Mouse (Mus musculus): ENCODE data around the gene Olfr201.
"Not testable (repeated sequence)": the region's sequence is repeated elsewhere in the genome, so short reads cannot be mapped to it uniquely, and the experiment has no call there.

Olfr201 gene

GRCm38 (mm10) chr16:59272532-59272931 lies at the start of gene Olfr201:
Olfr201 (minus strand) TSS chr16:59272632.
- DNase-seq (ENCODE audit: extremely low read depth, insufficient read length, low spot score) = not testable (repeated sequence)

DNA sequence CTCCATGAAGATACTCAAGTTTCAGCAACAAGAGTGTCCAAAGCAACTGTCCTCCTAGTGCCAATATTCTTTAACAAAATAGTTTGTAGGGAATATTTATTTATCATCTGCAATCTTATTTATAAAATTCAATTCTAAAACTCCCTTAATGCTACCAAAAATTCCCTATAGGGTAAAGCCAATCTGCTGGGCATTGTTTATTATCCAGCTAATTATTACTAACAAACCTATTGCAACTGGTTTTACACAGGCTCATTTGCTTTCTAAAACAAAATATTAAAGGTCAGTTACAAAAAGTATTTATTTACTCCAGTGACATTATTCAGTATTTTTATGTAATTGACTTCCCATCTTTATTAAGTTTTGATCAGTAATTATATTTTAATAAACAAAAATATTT lies 45.7 kb upstream of the Olfr201 start, which contains the start of gene Olfr204:
Olfr204 (minus strand) TSS at position 101 of the 400 bp plus-strand sequence.
- DNase-seq (ENCODE audit: extremely low read depth, insufficient read length, low spot score) = no peak

DNA sequence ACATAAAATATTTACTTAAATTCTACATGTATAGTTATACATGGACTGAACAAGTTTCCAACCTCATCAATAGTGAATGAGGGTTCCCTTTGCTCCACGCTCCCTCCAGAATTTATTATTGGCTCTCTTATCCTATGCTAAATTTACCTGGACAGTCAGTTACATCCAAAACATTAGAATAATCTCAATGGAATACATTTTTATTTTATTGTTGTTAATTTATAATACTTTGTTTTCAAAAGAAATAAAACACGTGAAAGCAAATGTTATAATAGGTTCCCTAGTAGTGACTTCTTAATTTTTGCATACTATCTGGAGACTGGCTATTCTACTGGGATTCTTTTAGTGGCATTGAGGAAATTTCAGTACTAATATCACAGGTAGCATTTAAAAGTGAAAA lies 26.1 kb upstream of the Olfr201 start, which contains the start of gene Olfr203:
Olfr203 (plus strand) TSS at position 301 of the 400 bp plus-strand sequence.
- DNase-seq (ENCODE audit: extremely low read depth, insufficient read length, low spot score) = no peak

DNA sequence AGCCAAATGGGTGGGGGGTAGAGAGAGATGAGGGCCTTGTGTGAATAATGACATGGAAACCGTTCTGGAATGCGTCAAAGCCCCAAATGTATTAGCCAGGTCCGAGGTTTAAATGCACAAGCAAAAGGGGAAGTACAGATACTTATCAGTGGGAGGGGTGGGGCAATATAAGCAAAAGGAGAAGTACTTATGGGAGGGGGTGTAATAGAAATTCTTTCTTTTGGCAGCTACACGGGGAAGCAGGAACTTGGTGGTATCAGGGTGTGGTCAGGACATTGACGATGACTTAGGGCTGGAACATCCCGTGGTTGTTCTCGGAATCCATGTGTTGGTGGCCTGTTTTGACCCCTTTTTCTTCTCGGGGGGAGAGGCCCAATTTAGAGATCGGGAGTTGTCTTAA lies 15.1 kb upstream of the Olfr201 start:
- DNase-seq (ENCODE audit: extremely low read depth, insufficient read length, low spot score) = not testable (repeated sequence)

DNA sequence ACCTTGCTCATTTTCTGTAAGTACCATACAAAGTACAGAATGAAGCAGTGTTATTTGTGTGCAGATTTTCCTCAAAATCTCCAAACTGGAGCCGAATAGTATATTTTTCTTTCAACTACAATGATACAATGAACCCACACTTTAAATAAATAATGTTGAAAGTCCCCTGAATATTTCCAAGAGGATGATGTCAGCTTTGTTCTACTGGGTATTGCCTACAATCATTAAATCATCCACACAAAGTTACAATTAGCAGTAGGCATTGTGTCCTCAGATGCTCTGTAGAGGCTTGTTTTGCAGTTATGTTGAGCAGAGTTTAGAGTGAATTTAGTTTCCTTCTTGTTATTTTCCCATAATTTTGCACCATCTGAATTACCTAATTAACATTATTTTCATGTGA lies 14.3 kb upstream of the Olfr201 start, which contains the start of gene Olfr202:
Olfr202 (minus strand) TSS at position 101 of the 400 bp plus-strand sequence.
- DNase-seq (ENCODE audit: extremely low read depth, insufficient read length, low spot score) = no peak

GRCm38 (mm10) chr16:59283476-59283875 lies 11.0 kb upstream of the Olfr201 start:
- DNase-seq (ENCODE audit: extremely low read depth, insufficient read length, low spot score) = no peak

DNA sequence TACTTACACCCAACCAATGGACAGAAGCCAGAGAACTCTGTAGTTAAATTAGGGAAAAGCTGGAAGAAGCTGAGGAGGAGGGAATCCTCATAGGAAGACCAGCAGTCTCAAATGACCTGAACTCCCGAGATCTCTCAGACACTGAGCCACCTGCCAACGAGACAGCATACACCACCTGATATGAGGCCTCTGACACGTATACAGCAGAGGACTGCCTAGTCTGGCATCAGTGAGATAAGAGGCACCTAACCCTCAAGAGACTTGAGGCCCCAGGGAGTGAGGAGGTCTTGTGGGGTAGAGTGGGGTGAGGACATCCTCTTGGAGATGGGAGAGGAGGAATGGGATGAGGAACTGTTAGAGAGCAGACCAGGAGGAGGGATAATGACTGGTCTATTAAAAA lies 8.1 kb upstream of the Olfr201 start:
- DNase-seq (ENCODE audit: extremely low read depth, insufficient read length, low spot score) = no peak

- DNase-seq (ENCODE audit: extremely low read depth, insufficient read length, low spot score) = not testable (repeated sequence)
Observed at GRCm38 (mm10) chr16:59269097-59269496, 3.3 kb downstream of the Olfr201 start.

DNA sequence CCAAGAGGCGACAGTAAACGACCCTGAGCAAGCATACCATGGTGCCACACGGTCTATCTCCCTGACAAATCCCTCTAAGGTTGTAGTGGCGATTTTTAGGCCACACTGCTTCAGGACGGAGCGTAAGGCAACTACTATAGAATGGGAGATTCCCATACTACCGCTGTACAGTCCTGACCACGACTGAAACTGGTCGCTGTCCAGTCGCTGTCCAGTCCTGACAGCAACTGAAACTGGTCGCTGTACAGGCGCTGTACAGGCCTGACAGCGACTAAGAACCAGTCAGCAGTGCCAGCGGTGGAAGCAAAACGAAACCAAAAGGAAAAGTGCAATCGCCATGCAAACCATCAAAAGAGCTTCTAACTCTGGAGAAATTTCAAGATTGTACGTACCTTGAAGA lies 22.7 kb downstream of the Olfr201 start:
- DNase-seq (ENCODE audit: extremely low read depth, insufficient read length, low spot score) = no peak

GRCm38 (mm10) chr16:59219667-59220066 lies 52.8 kb downstream of the Olfr201 start, which contains the start of gene Olfr199:
Olfr199 (minus strand) TSS chr16:59219767.
- not testable (repeated sequence) for DNase-seq (ENCODE audit: extremely low read depth, insufficient read length, low spot score)

- not testable (repeated sequence) for DNase-seq (ENCODE audit: extremely low read depth, insufficient read length, low spot score)
Observed at GRCm38 (mm10) chr16:59217861-59218260, 54.6 kb downstream of the Olfr201 start.
